Mouse (Mus musculus): Measurements from ENCODE around the gene Zan. TPM values are rescaled to one million over a fixed set of nuclear protein-coding genes. Genes with fewer than 3 reads are reported as not detected.

The Zan gene
- total RNA-seq, 2 experiments from 2014 or later, result 0.02 TPM

- intact Hi-C loops (cut with DNase I), result no loop called here
These were observed 107.2 kb downstream of the Zan start for GRCm38 (mm10) chr5:137369665-137370064.

GRCm38 (mm10) chr5:137358382-137358781 lies 118.5 kb downstream of the Zan start:
- DNase-seq, result no peak
- intact Hi-C loops (cut with DNase I), result no loop called here

More at GRCm38 (mm10) chr5:137369665-137370064, 107.2 kb downstream of the Zan start:
- no peak for DNase-seq

GRCm38 (mm10) chr5:137354091-137354490 lies 122.8 kb downstream of the Zan start:
- DNase-seq, result no peak
- intact Hi-C loops (cut with DNase I), result no loop called here

- intact Hi-C loops (cut with DNase I), result loop anchor here (2.0 kb wide), 2 partner anchors 13 to 23 kb away; no protein-coding TSS in a partner anchor
- peak; percentile 56 to 71 for DNase-seq
These were observed 124.6 kb downstream of the Zan start for GRCm38 (mm10) chr5:137352011-137352975.

GRCm38 (mm10) chr5:137351394-137351793 lies 125.5 kb downstream of the Zan start:
- DNase-seq, result no peak
- intact Hi-C loops (cut with DNase I), result no loop called here

- intact Hi-C loops (cut with DNase I), result no loop called here
- no peak for DNase-seq
These were observed 125.8 kb downstream of the Zan start for GRCm38 (mm10) chr5:137351058-137351380.

GRCm38 (mm10) chr5:137350205-137351057 lies 126.4 kb downstream of the Zan start:
- intact Hi-C loops (cut with DNase I), result no loop called here
- no peak for DNase-seq

GRCm38 (mm10) chr5:137349384-137350204 lies 127.3 kb downstream of the Zan start, which contains the start of gene Ephb4:
Gene Ephb4, plus strand, starts transcription at chr5:137350109.
- intact Hi-C loops (cut with DNase I), result no loop called here

GRCm38 (mm10) chr5:137348482-137349383 lies 128.1 kb downstream of the Zan start:
- intact Hi-C loops (cut with DNase I), result loop anchor here (1.0 kb wide), 1 partner anchor 9 kb away; no protein-coding TSS in a partner anchor
- DNase-seq, result peak; percentile 83 to 85

More at GRCm38 (mm10) chr5:137349384-137350204, 127.3 kb downstream of the Zan start, which contains the start of gene Ephb4:
- DNase-seq, result peak; percentile 92 to 93

- intact Hi-C loops (cut with DNase I), result loop anchor here (1.0 kb wide), 1 partner anchor 9 kb away; no protein-coding TSS in a partner anchor
- DNase-seq, result peak in 1 of 2 experiments; percentile 24
These were observed 129.0 kb downstream of the Zan start for GRCm38 (mm10) chr5:137347856-137348255.

GRCm38 (mm10) chr5:137346983-137347382 lies 129.9 kb downstream of the Zan start:
- DNase-seq, result no peak

GRCm38 (mm10) chr5:137346388-137346787 lies 130.5 kb downstream of the Zan start:
- intact Hi-C loops (cut with DNase I), result no loop called here
- DNase-seq, result no peak

More at GRCm38 (mm10) chr5:137346983-137347382, 129.9 kb downstream of the Zan start:
- intact Hi-C loops (cut with DNase I), result no loop called here

GRCm38 (mm10) chr5:137345821-137346220 lies 131.0 kb downstream of the Zan start:
- intact Hi-C loops (cut with DNase I), result no loop called here
- peak in 1 of 2 experiments; percentile 22 for DNase-seq

- DNase-seq, result no peak
- intact Hi-C loops (cut with DNase I), result no loop called here
These were observed 133.0 kb downstream of the Zan start for GRCm38 (mm10) chr5:137343869-137344268.

GRCm38 (mm10) chr5:137343412-137343811 lies 133.5 kb downstream of the Zan start:
- intact Hi-C loops (cut with DNase I), result no loop called here
- no peak for DNase-seq

GRCm38 (mm10) chr5:137342407-137343012 lies 134.4 kb downstream of the Zan start:
- intact Hi-C loops (cut with DNase I), result no loop called here

GRCm38 (mm10) chr5:137340222-137340621 lies 136.6 kb downstream of the Zan start:
- DNase-seq, result no peak
- intact Hi-C loops (cut with DNase I), result no loop called here

More at GRCm38 (mm10) chr5:137342407-137343012, 134.4 kb downstream of the Zan start:
- DNase-seq, result no peak

GRCm38 (mm10) chr5:137339290-137339979 lies 137.4 kb downstream of the Zan start:
- intact Hi-C loops (cut with DNase I), result loop anchor here (1.0 to 10.0 kb wide), 3 partner anchors 9 to 425 kb away; no protein-coding TSS in a partner anchor
- DNase-seq, result peak; percentile 70 to 72

Measured in heart, postnatal 14 days (tissue).